Mouse (Mus musculus) embryonic fibroblast, embryonic 13.5 days (primary cell): ENCODE measurements around the gene Msh4.

Experiments
- CTCF ChIP-seq: IDR thresholded peaks from 2 replicates; pipeline ENCODE4 v1.5.1; 2011; ENCODE audit warnings: mild to moderate bottlenecking, control low read depth, low read length, moderate library complexity, borderline replicate concordance; ENCODE audit not compliant: insufficient read depth
- POLR2A ChIP-seq: IDR thresholded peaks from 2 replicates; pipeline ENCODE4 v1.6.1; 2011; ENCODE audit warnings: low read depth, mild to moderate bottlenecking, control low read depth, low read length, moderate library complexity

DNA sequence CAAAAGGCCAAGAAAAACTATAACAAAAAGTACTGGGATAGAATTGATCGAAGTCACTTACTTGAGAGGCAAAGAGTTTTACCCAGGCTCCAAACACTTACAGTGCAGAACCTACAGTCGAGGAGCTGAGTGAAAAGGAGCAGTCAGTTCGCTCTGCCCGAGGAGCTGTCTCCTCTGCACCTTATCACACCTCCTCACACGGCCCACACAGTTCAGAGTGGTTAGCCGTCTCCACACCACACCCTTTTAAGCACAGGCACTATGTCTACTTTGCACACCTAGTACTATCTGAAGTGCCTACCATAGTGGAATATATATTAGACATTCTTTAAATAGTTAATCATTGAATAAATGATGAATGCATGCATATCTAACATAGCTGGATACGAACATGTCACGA is 53.7 kb downstream of the Msh4 start:
- TF ChIP-seq CTCF (no peak), POLR2A (no peak)
